Mouse (Mus musculus) MEL (cell line): Measurements from ENCODE around the gene 4930579F01Rik. TPM values are rescaled to one million over a fixed set of nuclear protein-coding genes. Genes with fewer than 3 reads are reported as not detected.

Experiments
- DNase-seq: peaks from one replicate; pipeline ENCODE4 v3.0.0; 2011; ENCODE audit warnings: low read depth, low spot score
- H3K27ac ChIP-seq: 2 replicates; pipeline ENCODE4 v1.5.1; 2012; ENCODE audit warnings: low read depth, mild to moderate bottlenecking, control low read depth, low read length, moderate library complexity; ENCODE audit not compliant: control insufficient read depth
- H3K27me3 ChIP-seq, 2 experiments: fragments of 150-350 bp in 1 of 2; sonication (generic) in 1 of 2; 2 replicates each; pipeline ENCODE4 v1.6.1; 2012; ENCODE audit warnings: low read length in 2 of 2, mild to moderate bottlenecking in 2 of 2, improper control_type of control experiment in 1 of 2, moderate library complexity in 1 of 2; ENCODE audit not compliant: insufficient read depth in 2 of 2, control insufficient read depth in 1 of 2
- H3K36me3 ChIP-seq, 2 experiments: 2 replicates each; pipeline ENCODE4 v1.6.1; 2012 to 2014; ENCODE audit warnings: low read length in 2 of 2, improper control_type of control experiment in 1 of 2, inconsistent platforms in 1 of 2, mild to moderate bottlenecking in 1 of 2; ENCODE audit not compliant: insufficient read depth in 2 of 2, control insufficient read depth in 1 of 2
- H3K4me1 ChIP-seq, 2 experiments: fragments of 150-350 bp in 1 of 2; sonication (generic) in 1 of 2; 2 replicates each; pipeline ENCODE4 v1.6.1; 2012; ENCODE audit warnings: low read length in 2 of 2, improper control_type of control experiment in 1 of 2, mild to moderate bottlenecking in 1 of 2; ENCODE audit not compliant: insufficient read depth in 2 of 2, control insufficient read depth in 1 of 2
- H3K4me3 ChIP-seq, 2 experiments: fragments of 150-350 bp in 1 of 2; sonication (generic) in 1 of 2; 2 replicates each; pipeline ENCODE4 v1.5.1; 2012; ENCODE audit warnings: low read depth in 2 of 2, low read length in 2 of 2, mild to moderate bottlenecking in 2 of 2, moderate library complexity in 2 of 2, control low read depth in 1 of 2, improper control_type of control experiment in 1 of 2; ENCODE audit not compliant: control insufficient read depth in 1 of 2, insufficient read depth in 1 of 2
- H3K79me2 ChIP-seq: 2 replicates; pipeline ENCODE4 v1.6.1; 2012; ENCODE audit warnings: mild to moderate bottlenecking, low read length, moderate library complexity; ENCODE audit not compliant: control insufficient read depth, poor library complexity, insufficient read depth
- H3K9ac ChIP-seq: 2 replicates; pipeline ENCODE4 v1.6.1; 2012; ENCODE audit warnings: low read depth, mild to moderate bottlenecking, control low read depth, low read length, moderate library complexity; ENCODE audit not compliant: control insufficient read depth, poor library complexity, severe bottlenecking
- H3K9me3 ChIP-seq: fragments of 150-350 bp; sonication (generic); replicated peaks from 2 replicates; pipeline ENCODE4 v1.6.1; 2012; ENCODE audit warnings: mild to moderate bottlenecking, low read length, improper control_type of control experiment, moderate library complexity; ENCODE audit not compliant: insufficient read depth
- CHD1 ChIP-seq: IDR thresholded peaks from 2 replicates; pipeline ENCODE4 v1.6.1; 2012; ENCODE audit warnings: low read depth, mild to moderate bottlenecking, inconsistent platforms, low read length, improper control_type of control experiment
- CTCF ChIP-seq, 3 experiments: IDR thresholded peaks in 2 of 3; conservative IDR thresholded peaks in 1 of 3; 2 replicates each; pipeline ENCODE4 v1.5.1; 2011 to 2012; ENCODE audit warnings: low read length in 3 of 3, low read depth in 2 of 3, mild to moderate bottlenecking in 2 of 3, improper control_type of control experiment in 1 of 3, inconsistent platforms in 1 of 3, mixed read lengths in 1 of 3, moderate library complexity in 1 of 3; ENCODE audit not compliant: control insufficient read depth in 1 of 3, insufficient read depth in 1 of 3, poor library complexity in 1 of 3, severe bottlenecking in 1 of 3
- EP300 ChIP-seq, 2 experiments: IDR thresholded peaks; 2 replicates each; pipeline ENCODE4 v1.6.1; 2011; ENCODE audit warnings: improper control_type of control experiment in 2 of 2, low read length in 2 of 2, low read depth in 1 of 2, mild to moderate bottlenecking in 1 of 2
- GATA1 ChIP-seq: IDR thresholded peaks from 2 replicates; pipeline ENCODE4 v1.6.1; 2011; ENCODE audit warnings: low read depth, low read length, improper control_type of control experiment
- MAX ChIP-seq: IDR thresholded peaks from 2 replicates; pipeline ENCODE4 v1.6.1; 2011; ENCODE audit warnings: low read length, improper control_type of control experiment
- MXI1 ChIP-seq: IDR thresholded peaks from 2 replicates; pipeline ENCODE4 v1.6.1; 2011; ENCODE audit warnings: mild to moderate bottlenecking, low read depth, low read length, improper control_type of control experiment
- NELFE ChIP-seq: IDR thresholded peaks from 2 replicates; pipeline ENCODE4 v1.6.1; 2011; ENCODE audit warnings: low read depth, low read length, improper control_type of control experiment
- NRF1 ChIP-seq: IDR thresholded peaks from 2 replicates; pipeline ENCODE4 v1.6.1; 2014; ENCODE audit warnings: low read depth, mild to moderate bottlenecking, inconsistent platforms, low read length, improper control_type of control experiment, moderate library complexity; ENCODE audit not compliant: poor library complexity, insufficient read depth, severe bottlenecking
- POLR2A ChIP-seq, 2 experiments: IDR thresholded peaks; 2 replicates each; pipeline ENCODE4 v1.6.1; 2011 to 2012; ENCODE audit warnings: low read length in 2 of 2, mild to moderate bottlenecking in 2 of 2, control low read depth in 1 of 2, improper control_type of control experiment in 1 of 2, low read depth in 1 of 2, moderate library complexity in 1 of 2; ENCODE audit not compliant: control insufficient read depth in 1 of 2, insufficient read depth in 1 of 2, poor library complexity in 1 of 2
- POLR2AphosphoS2 ChIP-seq: IDR thresholded peaks from 2 replicates; pipeline ENCODE4 v1.6.1; 2011; ENCODE audit warnings: low read length, improper control_type of control experiment
- POLR2AphosphoS5 ChIP-seq: IDR thresholded peaks from 2 replicates; pipeline ENCODE4 v1.6.1; 2012; ENCODE audit warnings: low read depth, borderline replicate concordance, mild to moderate bottlenecking, inconsistent platforms, low read length, moderate library complexity, mixed read lengths
- RAD21 ChIP-seq: IDR thresholded peaks from 2 replicates; pipeline ENCODE4 v1.6.1; 2011; ENCODE audit warnings: mild to moderate bottlenecking, low read depth, low read length, improper control_type of control experiment
- SMC3 ChIP-seq: IDR thresholded peaks from 2 replicates; pipeline ENCODE4 v1.6.1; 2011; ENCODE audit warnings: low read depth, low read length, improper control_type of control experiment
- TAL1 ChIP-seq: IDR thresholded peaks from 2 replicates; pipeline ENCODE4 v1.6.1; 2012; ENCODE audit warnings: mild to moderate bottlenecking, inconsistent platforms, low read length, moderate library complexity, mixed read lengths
- TBP ChIP-seq: IDR thresholded peaks from 2 replicates; pipeline ENCODE4 v1.8.0; 2011; ENCODE audit warnings: low read depth, low read length, improper control_type of control experiment
- USF1 ChIP-seq: IDR thresholded peaks from 2 replicates; pipeline ENCODE4 v1.6.1; 2014; ENCODE audit warnings: low read depth, mild to moderate bottlenecking, inconsistent platforms, low read length, improper control_type of control experiment, moderate library complexity
- USF2 ChIP-seq, 2 experiments: IDR thresholded peaks; 2 replicates each; pipeline ENCODE4 v1.6.1; 2011 to 2012; ENCODE audit warnings: improper control_type of control experiment in 2 of 2, low read length in 2 of 2, borderline replicate concordance in 1 of 2, inconsistent platforms in 1 of 2, low read depth in 1 of 2, mild to moderate bottlenecking in 1 of 2; ENCODE audit not compliant: insufficient read depth in 1 of 2
- ZC3H11A ChIP-seq: IDR thresholded peaks from 2 replicates; pipeline ENCODE4 v1.6.1; 2012; ENCODE audit warnings: low read depth, mild to moderate bottlenecking, inconsistent platforms, low read length, improper control_type of control experiment
- polyA plus RNA-seq, 2 experiments: library from polyadenylated mRNA; stranded (reverse) in 1 of 2; unstranded in 1 of 2; fragments of >175 nt in 1 of 2; fragments of >200 nt in 1 of 2; gene quantifications; 2 replicates each; pipeline versions ENCODE4 v1.2.1 to v1.2.4; 2012; ENCODE audit warnings: low replicate concordance in 2 of 2, low read depth in 1 of 2; ENCODE audit not compliant: insufficient read length in 2 of 2, insufficient read depth in 1 of 2, missing spikeins in 1 of 2
- total RNA-seq: library from RNA; depleted of rRNA; stranded (reverse); fragments of 300-350 nt; gene quantifications from 2 replicates; pipeline ENCODE4 v1.2.3, GENCODE M21; 2012

Gene 4930579F01Rik
- total and polyA plus RNA-seq, 3 experiments, result not detected

DNA sequence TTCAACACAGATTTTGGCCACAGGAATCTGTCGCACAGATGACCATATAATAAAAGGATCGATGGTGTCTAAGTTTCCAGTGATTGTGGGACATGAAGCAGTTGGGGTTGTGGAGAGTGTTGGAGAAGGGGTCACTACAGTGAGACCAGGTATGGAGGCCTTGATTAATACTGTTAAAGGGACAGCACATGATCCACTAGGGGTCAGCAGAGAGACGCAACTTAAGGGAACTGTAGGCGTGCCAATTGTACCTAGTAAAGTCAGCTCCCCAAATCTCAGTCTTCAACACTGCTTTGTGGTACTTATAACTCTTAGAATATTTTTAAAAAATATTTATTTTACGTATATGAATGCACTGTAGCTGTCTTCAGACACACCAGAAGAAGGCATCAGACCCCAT is 29.3 kb upstream of the 4930579F01Rik start:
- no peaks in the 10 kb centered on the region for H3K9me3 ChIP-seq
- TF ChIP-seq CTCF (IDR thresholded peaks at IDR 0.05 in 2 of 3, conservative IDR thresholded peaks at IDR 0.05 in 1 of 3; ENCODE audit: control insufficient read depth in 1 of 3, insufficient read depth in 1 of 3, low read depth in 2 of 3, low read length in 3 of 3, poor library complexity in 1 of 3, severe bottlenecking in 1 of 3) (peak; percentile 63 to 85 (median 80)), TBP (no peak), POLR2AphosphoS5 (no peak), RAD21 (peak; percentile 80), SMC3 (peak; percentile 81), EP300 (IDR thresholded peaks at IDR 0.05; ENCODE audit: low read depth in 1 of 2, low read length in 2 of 2) (no peak), TAL1 (no peak), GATA1 (no peak), MXI1 (no peak), USF1 (no peak), ZC3H11A (peak; percentile 50), MAX (no peak), USF2 (IDR thresholded peaks at IDR 0.05; ENCODE audit: borderline replicate concordance in 1 of 2, insufficient read depth in 1 of 2, low read depth in 1 of 2, low read length in 2 of 2) (no peak), NELFE (no peak), POLR2A (IDR thresholded peaks at IDR 0.05; ENCODE audit: control insufficient read depth in 1 of 2, insufficient read depth in 1 of 2, low read depth in 1 of 2, low read length in 2 of 2, poor library complexity in 1 of 2) (no peak), CHD1 (no peak)

DNA sequence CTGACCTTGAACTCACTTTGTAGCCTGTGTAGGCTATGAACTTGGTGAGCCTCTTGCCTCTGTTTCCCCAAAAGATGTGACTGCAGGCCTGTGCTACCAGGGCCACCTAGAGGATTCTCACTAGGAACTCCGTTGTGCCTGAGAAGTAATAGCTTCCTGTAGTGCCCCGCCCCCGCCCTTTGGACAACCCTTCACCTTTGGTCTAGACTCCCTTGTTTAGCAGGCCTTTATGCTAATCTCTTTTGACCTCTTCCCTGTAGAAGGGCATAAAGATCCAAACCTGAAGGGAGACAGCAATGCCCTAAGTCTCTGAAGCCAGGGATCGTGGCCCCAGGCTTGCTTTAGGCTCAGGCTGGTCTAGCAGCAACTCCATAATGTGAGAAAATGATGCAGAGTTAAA is 28.9 kb upstream of the 4930579F01Rik start:
- H3K27me3 ChIP-seq, result peaks cover 5 to 8% of the 10 kb centered on the region in 2 experiments

More for the DNA sequence above, 29.3 kb upstream of the 4930579F01Rik start:
- Histone ChIP-seq H3K27ac (no peak overlapping the region), H3K9ac (no peak overlapping the region), H3K4me1 (no peaks in the 10 kb centered on the region), H3K36me3 (no peaks in the 10 kb centered on the region), H3K27me3 (peaks cover 6 to 8% of the 10 kb centered on the region in 2 experiments), H3K79me2 (no peaks in the 10 kb centered on the region), H3K4me3 (no peak overlapping the region)
- DNase-seq, result peak; percentile 77

More for the DNA sequence above, 28.9 kb upstream of the 4930579F01Rik start:
- Histone ChIP-seq H3K4me1 (no peaks in the 10 kb centered on the region), H3K27ac (no peak overlapping the region), H3K9me3 (no peaks in the 10 kb centered on the region), H3K9ac (no peak overlapping the region), H3K36me3 (no peaks in the 10 kb centered on the region), H3K4me3 (no peak overlapping the region), H3K79me2 (no peaks in the 10 kb centered on the region)
- DNase-seq, result no peak
- no peak for TF ChIP-seq NELFE
- TF ChIP-seq MXI1, result no peak
- TF ChIP-seq USF1, result no peak
- no peak for TF ChIP-seq ZC3H11A
- no peak for TF ChIP-seq NRF1
- no peak for TF ChIP-seq POLR2AphosphoS2
